Mouse (Mus musculus) cerebellum, adult 9-11 months (tissue): ENCODE measurements at regions not wholly inside any gene's neighbourhood (a gene's known extent, or its start where the extent isn't known, plus 50 kb on each side); places are given as distances from the start of the nearest gene placed in this dataset.

Experiments used
- DNase-seq: peaks from one replicate; pipeline ENCODE4 v3.0.0; 2022

- no peak for DNase-seq
These were observed 528.9 kb upstream of the Dppa4 start for GRCm38 (mm10) chr16:47754671-47755070.

GRCm38 (mm10) chr16:47758296-47758695 is 525.2 kb upstream of the Dppa4 start:
- DNase-seq = peak; percentile 10

- no peak for DNase-seq
These were observed 517.8 kb upstream of the Dppa4 start for GRCm38 (mm10) chr16:47765742-47766141.

GRCm38 (mm10) chr16:47788515-47788914 is 495.0 kb upstream of the Dppa4 start:
- no peak for DNase-seq

DNA sequence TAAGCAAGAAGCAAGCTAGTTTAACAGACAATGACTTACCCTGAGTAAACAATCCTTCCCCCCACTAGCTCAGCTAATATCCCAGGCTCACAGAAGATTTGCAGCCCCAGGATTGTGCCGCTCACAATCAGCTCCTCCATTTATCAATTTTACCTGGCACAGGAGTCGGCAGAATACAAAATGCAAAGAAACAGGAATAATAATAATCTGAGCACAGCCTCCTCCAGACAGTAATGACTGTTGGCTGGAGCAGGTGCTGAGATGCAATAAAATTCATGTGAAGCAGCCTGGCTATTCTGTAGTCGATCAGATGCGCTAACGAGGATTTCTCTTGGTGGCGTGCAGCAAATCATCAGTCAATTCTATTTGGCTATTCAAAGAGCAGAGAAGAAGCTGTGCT is 492.9 kb upstream of the Dppa4 start:
- DNase-seq = no peak

DNA sequence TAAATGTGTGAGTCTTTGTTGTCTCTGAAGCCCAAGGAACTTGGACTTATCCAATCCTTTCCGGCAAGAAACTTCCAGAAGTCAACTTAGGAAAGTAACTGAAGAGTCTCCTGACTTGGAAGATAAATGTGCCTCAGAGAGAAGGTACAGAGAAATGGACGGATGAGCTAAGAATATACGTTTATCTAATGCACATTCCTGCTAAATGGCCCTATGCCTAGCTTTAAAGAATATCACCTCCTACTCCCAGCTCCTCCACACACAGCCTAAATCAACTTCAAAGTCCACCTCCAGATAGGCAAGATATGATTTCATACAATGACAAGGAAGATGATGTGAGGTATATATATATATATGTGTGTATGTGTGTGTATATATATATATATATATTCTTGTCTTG is 492.1 kb upstream of the Dppa4 start:
- DNase-seq = no peak

- peak; percentile 75 for DNase-seq
These were observed 484.7 kb upstream of the Dppa4 start for GRCm38 (mm10) chr16:47798838-47799237.

DNA sequence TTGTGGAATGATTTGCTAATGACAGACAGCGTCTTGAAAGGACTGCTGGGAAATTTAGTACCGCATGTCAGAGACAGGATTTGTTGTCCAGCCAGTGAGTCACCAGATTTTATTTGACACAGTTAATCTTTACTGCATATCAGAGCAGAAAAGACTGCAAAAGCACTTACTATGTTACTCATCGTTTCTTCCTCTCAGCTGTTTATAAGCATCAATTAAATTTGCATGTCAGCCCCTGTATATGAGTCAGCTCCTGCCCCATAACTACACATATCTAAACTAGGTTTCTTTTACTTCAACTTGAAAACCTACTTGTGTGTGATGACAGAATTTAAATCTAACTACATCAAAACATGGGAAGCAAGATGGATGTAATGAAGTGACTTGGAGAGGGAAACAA is 440.4 kb upstream of the Dppa4 start:
- no peak for DNase-seq

- no peak for DNase-seq
These were observed 431.9 kb upstream of the Dppa4 start for GRCm38 (mm10) chr16:47851631-47852030.

- DNase-seq = no peak
These were observed 423.7 kb upstream of the Dppa4 start for GRCm38 (mm10) chr16:47859840-47860239.

GRCm38 (mm10) chr16:47875258-47875657 is 408.3 kb upstream of the Dppa4 start:
- DNase-seq = no peak

DNA sequence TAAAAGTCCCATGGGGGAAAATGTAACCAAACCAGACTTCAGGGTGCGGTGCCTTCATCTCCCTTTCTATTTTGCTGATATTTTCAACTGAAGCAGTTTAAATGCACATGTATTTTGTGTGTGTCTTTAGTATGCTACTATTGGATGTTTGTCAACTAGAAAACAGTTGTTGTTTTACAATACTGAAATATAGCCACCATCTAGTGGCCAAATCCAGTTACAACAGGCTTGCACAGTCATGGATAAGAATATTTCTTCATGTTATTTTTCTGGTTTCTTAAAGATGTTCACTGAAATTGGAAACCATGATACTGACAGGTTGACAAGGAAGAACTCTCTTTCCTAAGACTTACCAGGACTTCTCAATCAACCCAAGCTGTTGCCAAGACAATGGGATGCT is 400.1 kb upstream of the Dppa4 start:
- DNase-seq = no peak

GRCm38 (mm10) chr16:47887019-47887418 is 396.5 kb upstream of the Dppa4 start:
- DNase-seq = no peak

DNA sequence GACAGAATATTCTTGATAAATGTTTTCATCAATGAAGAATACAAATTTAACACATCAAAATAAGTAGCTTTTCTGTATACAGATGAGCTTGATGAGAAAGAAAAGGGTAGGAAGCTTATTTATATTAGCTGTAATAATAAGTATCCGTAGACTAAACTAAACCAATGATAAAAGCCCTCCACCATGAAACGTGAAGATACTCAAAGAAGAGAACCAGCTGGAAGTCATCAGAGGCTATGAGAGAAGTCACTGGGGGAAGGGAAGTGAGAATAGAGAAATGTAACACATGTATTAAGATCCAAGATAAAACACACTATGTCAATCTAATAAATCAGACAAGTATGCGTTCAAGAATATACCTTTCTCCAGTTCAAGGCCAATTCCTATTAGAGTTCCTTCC is 382.7 kb upstream of the Dppa4 start:
- DNase-seq = no peak

DNA sequence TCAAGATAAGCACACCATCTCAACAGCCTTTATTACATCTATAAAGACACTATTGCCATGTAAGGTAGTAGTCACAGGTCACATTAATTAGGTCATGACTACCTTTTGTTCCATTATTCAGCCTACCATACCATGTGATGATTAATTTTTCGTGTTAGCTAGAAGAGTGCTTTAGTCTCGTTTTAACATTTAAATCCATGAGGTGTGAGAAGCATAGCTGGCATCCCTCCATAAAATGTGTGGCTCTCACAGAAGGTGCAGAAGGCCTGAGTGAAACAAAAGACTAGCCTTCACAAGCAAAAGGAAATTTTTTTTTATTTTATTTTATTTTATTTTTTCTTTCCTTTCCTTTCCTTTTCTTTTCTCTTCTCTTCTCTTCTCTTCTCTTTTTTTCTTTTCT is 345.5 kb upstream of the Dppa4 start:
- no peak for DNase-seq
